Mouse (Mus musculus) inflammation-experienced regulatory T-cells (primary cell): Measurements from ENCODE around the gene Ror1. TPM values are rescaled to one million over a fixed set of nuclear protein-coding genes. Genes with fewer than 3 reads are reported as not detected.

Source experiments
- polyA plus RNA-seq, 2 experiments: library from polyadenylated mRNA; unstranded; fragments of 100-300 nt; shearing (Covaris generic); gene quantifications; one replicate each; pipeline ENCODE4 v1.2.1; 2017

Gene Ror1
- polyA plus RNA-seq = not detected

GRCm38 (mm10) chr4:100095685-100096595 is at the start of gene Ror1:
TSS of gene Ror1 (plus strand) at chr4:100095791.

GRCm38 (mm10) chr4:100478592-100479321 is 383.2 kb downstream of the Ror1 start, which contains the start of gene Ube2u:
TSS of gene Ube2u (plus strand) at chr4:100478849.

Other genes with a start within 250 kb of the Ror1 start
- gene Pgm1, start 166.4 kb upstream of the Ror1 start, polyA plus RNA-seq = 10 to 100 TPM; 39.6 to 41.4 TPM
- gene Itgb3bp, start 166.0 kb upstream of the Ror1 start, polyA plus RNA-seq = 10 to 100 TPM; 23.7 to 31.3 TPM